Mouse (Mus musculus) forebrain, embryonic 16.5 days (tissue): ENCODE results near the gene Zfp292. TPM values are rescaled to one million over a fixed set of nuclear protein-coding genes. Genes with fewer than 3 reads are reported as not detected.

Source experiments
- ATAC-seq: fragments of 200-750 bp; cut with Nextera tagmentation; 2 replicates; pipeline ENCODE4 v1.8.0; 2017; ENCODE audit warnings: mild to moderate bottlenecking, moderate library complexity
- H3K27ac ChIP-seq: fragments of 300-500 bp; sonication (generic); 2 replicates; pipeline ENCODE4 v1.5.1; 2014; ENCODE audit warnings: low read length, control low read depth
- H3K27me3 ChIP-seq: fragments of 300-500 bp; sonication (generic); replicated peaks from 2 replicates; pipeline ENCODE4 v1.6.1; 2014; ENCODE audit warnings: low read length; ENCODE audit not compliant: control insufficient read depth, insufficient read depth
- H3K36me3 ChIP-seq: fragments of 300-500 bp; sonication (generic); 2 replicates; pipeline ENCODE4 v1.6.1; 2014; ENCODE audit not compliant: control insufficient read depth, insufficient read depth
- H3K4me1 ChIP-seq: fragments of 300-500 bp; sonication (generic); replicated peaks from 2 replicates; pipeline ENCODE4 v1.6.1; 2014; ENCODE audit warnings: low read length; ENCODE audit not compliant: control insufficient read depth, insufficient read depth
- H3K4me2 ChIP-seq: fragments of 300-500 bp; sonication (generic); 2 replicates; pipeline ENCODE4 v1.6.1; 2014; ENCODE audit warnings: mild to moderate bottlenecking, low read length, control low read depth
- H3K4me3 ChIP-seq: fragments of 300-500 bp; sonication (generic); replicated peaks from 2 replicates; pipeline ENCODE4 v1.5.1; 2014; ENCODE audit warnings: mild to moderate bottlenecking, low read length, control low read depth
- H3K9ac ChIP-seq: fragments of 300-500 bp; sonication (generic); replicated peaks from 2 replicates; pipeline ENCODE4 v1.6.1; 2014; ENCODE audit warnings: low read depth, low read length, control low read depth
- H3K9me3 ChIP-seq: fragments of 300-500 bp; sonication (generic); 2 replicates; pipeline ENCODE4 v1.6.1; 2016; ENCODE audit warnings: low read length; ENCODE audit not compliant: control insufficient read depth
- WGBS: fragments of 180-500 bp; shearing (Covaris S2); extraction: QIAGEN DNeasy Blood & Tissue Kit; methylation state at CpG from one replicate; pipeline ENCODE4 v1.1.7; 2014; 5-methylcytosine and 5-hydroxymethylcytosine counted together
- polyA plus RNA-seq: library from polyadenylated mRNA; unstranded; fragments of >200 nt; fragmentation: Nextera tagmentation; extraction: Ambion mirVana; gene quantifications from 2 replicates; pipeline ENCODE4 v1.2.1, GENCODE M21; 2015

Zfp292 gene
- polyA plus RNA-seq, 1 experiment from 2014 or later: 36.6 TPM

GRCm38 (mm10) chr4:34796294-34796693 is 86.5 kb downstream of the Zfp292 start:
- H3K27me3 ChIP-seq: no peaks in the 10 kb centered on the region
- H3K9me3 ChIP-seq: no peaks in the 10 kb centered on the region
- H3K9ac ChIP-seq: no peak overlapping the region
- 68% methylated on average over 5 of the region's 5 CpGs for WGBS
- H3K27ac ChIP-seq: no peak overlapping the region
- ATAC-seq: peak; percentile 16; the same call in 1 of the 2 replicates
- H3K4me1 ChIP-seq: no peaks in the 10 kb centered on the region
- H3K4me3 ChIP-seq: no peak overlapping the region
- H3K36me3 ChIP-seq: no peaks in the 10 kb centered on the region
- H3K4me2 ChIP-seq: no peak overlapping the region

- no peak for ATAC-seq
- no peak overlapping the region for H3K9ac ChIP-seq
- H3K27ac ChIP-seq: no peak overlapping the region
- H3K9me3 ChIP-seq: no peaks in the 10 kb centered on the region
- no peak overlapping the region for H3K4me2 ChIP-seq
- H3K27me3 ChIP-seq: no peaks in the 10 kb centered on the region
- no peaks in the 10 kb centered on the region for H3K4me1 ChIP-seq
- 85% methylated on average over 3 of the region's 3 CpGs for WGBS
- H3K4me3 ChIP-seq: no peak overlapping the region
- no peaks in the 10 kb centered on the region for H3K36me3 ChIP-seq
Observed at GRCm38 (mm10) chr4:34786476-34786875, 96.3 kb downstream of the Zfp292 start.

- H3K9ac ChIP-seq: no peak overlapping the region
- 94% methylated on average over 2 of the region's 2 CpGs for WGBS
- H3K27ac ChIP-seq: no peak overlapping the region
- H3K36me3 ChIP-seq: no peaks in the 10 kb centered on the region
- ATAC-seq: no peak
- H3K4me1 ChIP-seq: no peaks in the 10 kb centered on the region
- H3K9me3 ChIP-seq: no peaks in the 10 kb centered on the region
- H3K4me3 ChIP-seq: no peak overlapping the region
- no peak overlapping the region for H3K4me2 ChIP-seq
- H3K27me3 ChIP-seq: no peaks in the 10 kb centered on the region
Observed at GRCm38 (mm10) chr4:34785646-34786045, 97.1 kb downstream of the Zfp292 start.

GRCm38 (mm10) chr4:34784865-34785264 is 97.9 kb downstream of the Zfp292 start:
- Histone ChIP-seq H3K36me3 (no peaks in the 10 kb centered on the region), H3K4me2 (no peak overlapping the region), H3K9ac (no peak overlapping the region), H3K4me3 (no peak overlapping the region), H3K9me3 (no peaks in the 10 kb centered on the region), H3K27me3 (no peaks in the 10 kb centered on the region), H3K4me1 (no peaks in the 10 kb centered on the region), H3K27ac (no peak overlapping the region)
- no peak for ATAC-seq
- 51% methylated on average over 5 of the region's 5 CpGs for WGBS

- Histone ChIP-seq H3K36me3 (no peaks in the 10 kb centered on the region), H3K27me3 (no peaks in the 10 kb centered on the region), H3K9me3 (no peaks in the 10 kb centered on the region), H3K4me1 (peaks cover under 1% of the 10 kb centered on the region; the same call in 1 of the 2 replicates), H3K4me2 (no peak overlapping the region), H3K9ac (no peak overlapping the region), H3K4me3 (no peak overlapping the region), H3K27ac (no peak overlapping the region)
- no peak for ATAC-seq
- 19% methylated on average over 4 of the region's 4 CpGs for WGBS
Observed at GRCm38 (mm10) chr4:34782730-34783129, 100.0 kb downstream of the Zfp292 start.

GRCm38 (mm10) chr4:34777677-34778527 is 104.9 kb downstream of the Zfp292 start, which contains the start of gene Smim8:
Smim8 (minus strand) TSS chr4:34778423.
- peak within 1 kb of the TSS; percentile 68 for H3K27ac ChIP-seq
- peak within 1 kb of the TSS; percentile 85 for H3K4me2 ChIP-seq
- WGBS: 4% methylated on average over 40 of the region's 40 CpGs
- H3K36me3 ChIP-seq: no peaks in the 10 kb centered on the region
- peaks cover 4% of the 10 kb centered on the region; the same call in 1 of the 2 replicates for H3K4me1 ChIP-seq
- peak; percentile 98 for ATAC-seq
- peak within 1 kb of the TSS; percentile 67 for H3K9ac ChIP-seq
- peak within 1 kb of the TSS; percentile 61 for H3K4me3 ChIP-seq
- no peaks in the 10 kb centered on the region for H3K9me3 ChIP-seq
- no peaks in the 10 kb centered on the region for H3K27me3 ChIP-seq

GRCm38 (mm10) chr4:34771652-34772371 is 110.9 kb downstream of the Zfp292 start:
- no peaks in the 10 kb centered on the region for H3K27me3 ChIP-seq
- H3K4me1 ChIP-seq: no peaks in the 10 kb centered on the region
- no peak overlapping the region for H3K4me2 ChIP-seq
- H3K36me3 ChIP-seq: 0 out of 2 replicates have a peak, but pooled peaks cover 2% of the 10 kb centered on the region
- H3K9ac ChIP-seq: no peak overlapping the region
- no peak overlapping the region for H3K27ac ChIP-seq
- no peak overlapping the region for H3K4me3 ChIP-seq
- 5% methylated on average over 8 of the region's 8 CpGs for WGBS
- H3K9me3 ChIP-seq: no peaks in the 10 kb centered on the region
- no peak for ATAC-seq

- Histone ChIP-seq H3K9ac (no peak within 1 kb of the TSS), H3K4me3 (no peak within 1 kb of the TSS), H3K4me1 (no peaks in the 10 kb centered on the region), H3K4me2 (no peak within 1 kb of the TSS), H3K27ac (no peak within 1 kb of the TSS), H3K27me3 (no peaks in the 10 kb centered on the region), H3K9me3 (no peaks in the 10 kb centered on the region), H3K36me3 (no peaks in the 10 kb centered on the region)
- 92% methylated on average over 1 of the region's 1 CpGs for WGBS
- no peak for ATAC-seq
Observed at GRCm38 (mm10) chr4:34756163-34756562, 126.6 kb downstream of the Zfp292 start, which contains the start of gene Gm136. Gm136 (minus strand) TSS chr4:34756263.
